Mouse (Mus musculus): Measurements from ENCODE around the gene Tmem39b.

- TF ChIP-seq POLR2A (IDR thresholded peaks at IDR 0.05; ENCODE audit: control insufficient read depth, low read depth, low read length), result no peak
- TF ChIP-seq CTCF (IDR thresholded peaks at IDR 0.05; ENCODE audit: control insufficient read depth, insufficient read depth, insufficient replicate concordance, low read depth, low read length), result no peak
These were observed 23.7 kb downstream of the Tmem39b start for GRCm38 (mm10) chr4:129672878-129673449.
